Mouse (Mus musculus): ENCODE results near the gene Fry.
"Not testable (repeated sequence)": the region's sequence is repeated elsewhere in the genome, so short reads cannot be mapped to it uniquely, and the experiment has no call there.

Gene Fry

GRCm38 (mm10) chr5:150464721-150465120 is 346.3 kb downstream of the Fry start:
- DNase-seq = no peak

GRCm38 (mm10) chr5:150465218-150465617 is 346.8 kb downstream of the Fry start:
- no peak for DNase-seq

GRCm38 (mm10) chr5:150466132-150466531 is 347.7 kb downstream of the Fry start:
- peak; percentile 83 to 91 for DNase-seq

- DNase-seq = peak in 1 of 2 experiments; percentile 16
Measured at GRCm38 (mm10) chr5:150468431-150468830, 350.0 kb downstream of the Fry start.

- DNase-seq = no peak
Measured at GRCm38 (mm10) chr5:150477364-150477763, 358.9 kb downstream of the Fry start.

- no peak for DNase-seq
Measured at GRCm38 (mm10) chr5:150478612-150479011, 360.2 kb downstream of the Fry start.

- DNase-seq = peak; percentile 55 to 71
Measured at GRCm38 (mm10) chr5:150485198-150485597, 366.8 kb downstream of the Fry start.

- DNase-seq = no peak
Measured at GRCm38 (mm10) chr5:150490285-150490684, 371.8 kb downstream of the Fry start.

- peak in 1 of 2 experiments; percentile 11 for DNase-seq
Measured at GRCm38 (mm10) chr5:150490821-150491220, 372.4 kb downstream of the Fry start.

GRCm38 (mm10) chr5:150491573-150492173 is 373.2 kb downstream of the Fry start:
- DNase-seq = not testable (repeated sequence)

- DNase-seq = peak; percentile 62 to 63
Measured at GRCm38 (mm10) chr5:150495792-150496191, 377.3 kb downstream of the Fry start.

GRCm38 (mm10) chr5:150510451-150511225 is 392.2 kb downstream of the Fry start:
- no peak for DNase-seq

GRCm38 (mm10) chr5:150513264-150513663 is 394.8 kb downstream of the Fry start:
- no peak for DNase-seq

GRCm38 (mm10) chr5:150514027-150514426 is 395.6 kb downstream of the Fry start:
- DNase-seq = no peak

- DNase-seq = no peak
Measured at GRCm38 (mm10) chr5:150518064-150518463, 399.6 kb downstream of the Fry start, which contains the start of gene Zar1l. TSS of gene Zar1l (minus strand) at chr5:150518164.

- no peak for DNase-seq
Measured at GRCm38 (mm10) chr5:150519551-150519950, 401.1 kb downstream of the Fry start.

- peak; percentile 95 to 96 for DNase-seq
Measured at GRCm38 (mm10) chr5:150521937-150522866, 403.8 kb downstream of the Fry start, which contains the start of gene Brca2. TSS of gene Brca2 (plus strand) at chr5:150522630.

- DNase-seq = no peak
Measured at GRCm38 (mm10) chr5:150522867-150523234, 404.4 kb downstream of the Fry start.

GRCm38 (mm10) chr5:150525239-150525638 is 406.8 kb downstream of the Fry start:
- no peak for DNase-seq

- no peak for DNase-seq
Measured at GRCm38 (mm10) chr5:150541302-150541701, 422.9 kb downstream of the Fry start.

- DNase-seq = no peak
Measured at GRCm38 (mm10) chr5:150543184-150543583, 424.7 kb downstream of the Fry start.
